24 mouse cellular contexts compared by ENCODE assay signal in the genomic region with DNA sequence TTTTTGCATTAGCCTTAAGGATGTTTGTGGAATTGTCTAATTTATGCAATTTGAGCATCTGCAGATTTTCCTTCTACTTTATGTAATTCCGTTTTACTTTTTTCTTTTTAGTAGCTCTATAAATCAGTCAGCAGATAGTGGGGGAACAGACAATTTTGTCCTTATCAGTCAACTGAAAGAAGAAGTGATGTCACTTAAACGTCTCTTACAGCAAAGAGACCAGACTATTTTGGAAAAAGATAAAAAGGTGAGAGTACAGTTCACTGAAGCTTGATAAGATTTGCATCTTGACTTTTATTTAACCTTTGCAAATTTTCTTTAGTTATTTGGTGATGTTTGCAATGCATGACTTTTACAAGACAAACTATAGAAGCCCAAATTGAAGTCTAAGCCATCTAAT.
"Had no signal": no experiment of that assay in that cellular context is flagged by ENCODE, and none has a peak within 500 bp of the region (broad histone marks: within the 10 kb centered on the region; RNA-seq: fewer than 3 reads in every experiment).

No protein-coding gene starts in this region.

- ATAC-seq: hindbrain, postnatal 0 days; intestine, embryonic 15.5 days; intestine, postnatal 0 days; liver, embryonic 12.5 days had no signal

- H3K9me3 ChIP-seq: heart, embryonic 13.5 days; heart, embryonic 15.5 days; hindbrain, embryonic 13.5 days; hindbrain, embryonic 15.5 days; intestine, embryonic 15.5 days; kidney, embryonic 15.5 days; limb, embryonic 13.5 days; limb, embryonic 15.5 days; liver, embryonic 12.5 days had no signal

- H3K27ac ChIP-seq: heart, adult 2 months; heart, embryonic 13.5 days; heart, embryonic 15.5 days; hindbrain, embryonic 13.5 days; hindbrain, embryonic 15.5 days; hindbrain, postnatal 0 days; intestine, embryonic 15.5 days; kidney, embryonic 15.5 days; kidney, postnatal 0 days; limb, embryonic 13.5 days; limb, embryonic 15.5 days; liver, embryonic 12.5 days had no signal

- H3K27me3 ChIP-seq: heart, embryonic 13.5 days; heart, embryonic 15.5 days; hindbrain, embryonic 13.5 days; hindbrain, embryonic 15.5 days; intestine, embryonic 15.5 days; kidney, embryonic 15.5 days; limb, embryonic 13.5 days; limb, embryonic 15.5 days; liver, embryonic 12.5 days had no signal

- H3K9ac ChIP-seq: heart, embryonic 13.5 days; heart, embryonic 15.5 days; hindbrain, embryonic 13.5 days; hindbrain, embryonic 15.5 days; intestine, embryonic 15.5 days; kidney, embryonic 15.5 days; limb, embryonic 13.5 days; limb, embryonic 15.5 days; liver, embryonic 12.5 days had no signal

- DNase-seq: gastrocnemius, postnatal 14 days; gastrocnemius, postnatal 36 days; heart, adult 2 months; heart, postnatal 14 days; heart, postnatal 36 days; kidney, adult 2 months; kidney, adult 9 months; kidney, postnatal 14 days; kidney, postnatal 36 days; layer of hippocampus, adult 9-11 months; layer of hippocampus, postnatal 36 days; left cerebral cortex, postnatal 4 days had no signal

- H3K4me3 ChIP-seq: heart, adult 2 months; heart, embryonic 13.5 days; heart, embryonic 15.5 days; hindbrain, embryonic 13.5 days; hindbrain, embryonic 15.5 days; intestine, embryonic 15.5 days; kidney, embryonic 15.5 days; limb, embryonic 13.5 days; limb, embryonic 15.5 days; liver, embryonic 12.5 days had no signal

- H3K4me1 ChIP-seq: heart, embryonic 15.5 days; hindbrain, embryonic 15.5 days; intestine, embryonic 15.5 days; kidney, embryonic 15.5 days; limb, embryonic 13.5 days; limb, embryonic 15.5 days; liver, embryonic 12.5 days had no signal
